Mouse (Mus musculus): ENCODE results near the gene Rpa3. TPM values are rescaled to one million over a fixed set of nuclear protein-coding genes. Genes with fewer than 3 reads are reported as not detected.
A peak's percentile ranks its signal among the peaks of the same experiment; 100 is the strongest.

Rpa3 gene
- polyA plus RNA-seq, 1 experiment from 2014 or later = 127 TPM

DNA sequence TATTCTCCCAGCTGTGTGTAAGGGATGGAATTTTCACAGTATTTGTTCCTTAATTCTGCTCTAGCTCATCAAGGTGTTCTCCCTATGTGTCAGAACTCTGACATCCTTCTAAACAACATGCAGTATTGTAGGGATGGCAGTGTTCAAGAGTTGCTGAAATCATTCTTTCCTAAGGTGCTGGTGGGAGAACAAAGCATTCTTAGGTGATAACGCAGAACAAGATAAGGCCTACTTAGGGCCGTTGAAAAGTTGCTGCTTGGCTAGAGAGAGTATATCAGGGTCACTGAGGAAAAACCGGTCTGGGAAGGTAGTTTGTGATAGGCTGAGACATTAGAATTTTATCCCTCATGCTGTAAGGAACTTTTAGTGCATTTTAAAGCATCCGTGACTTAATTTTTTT, 17.5 kb upstream of the Rpa3 start:
- DNase-seq (no peak), ATAC-seq (ENCODE audit: low read depth) (peak; percentile 48; the same call in 1 of the 2 replicates)
- no peaks in the 10 kb centered on the region for H3K27me3 ChIP-seq

DNA sequence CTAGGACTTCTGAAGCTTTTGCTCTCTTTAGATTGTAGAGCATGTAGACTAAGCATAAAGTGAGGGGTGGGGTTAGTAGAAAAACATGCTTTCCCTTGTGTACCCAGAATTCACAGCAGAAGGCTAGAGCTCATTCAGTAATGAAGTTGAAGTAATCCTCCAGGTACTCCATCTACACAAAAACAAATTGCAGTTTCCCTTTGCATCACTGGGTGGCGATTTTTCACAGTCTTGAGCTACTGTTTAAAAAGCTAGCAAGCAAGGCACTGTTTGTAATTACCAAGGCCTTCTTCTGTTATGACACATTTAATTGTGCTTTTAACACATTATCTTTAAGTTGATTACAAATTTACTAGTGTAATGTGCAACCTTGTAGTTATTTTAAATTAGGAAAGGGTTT, 16.1 kb upstream of the Rpa3 start:
- ATAC-seq (ENCODE audit: low read depth) (no peak), DNase-seq (peak; percentile 67)
- Histone ChIP-seq H3K4me2 (no peak overlapping the region), H3K9ac (no peak overlapping the region), H3K27me3 (no peaks in the 10 kb centered on the region), H3K4me3 (replicated peaks) (no peak overlapping the region), H3K9me3 (replicated peaks) (no peaks in the 10 kb centered on the region), H3K4me1 (replicated peaks) (peaks cover 3% of the 10 kb centered on the region), H3K36me3 (0 out of 2 replicates have a peak, but pooled peaks cover 4% of the 10 kb centered on the region), H3K27ac (no peak overlapping the region)
- 7% methylated on average over 1 of the region's 1 CpGs for WGBS (ENCODE audit: insufficient replicate concordance)

More for the DNA sequence above, 17.5 kb upstream of the Rpa3 start:
- H3K27ac ChIP-seq = no peak overlapping the region
- no peak overlapping the region for H3K9ac ChIP-seq
- H3K9me3 ChIP-seq (replicated peaks) = no peaks in the 10 kb centered on the region
- 30% methylated on average over 4 of the region's 4 CpGs for WGBS (ENCODE audit: insufficient replicate concordance)
- H3K4me1 ChIP-seq (replicated peaks) = peaks cover 3% of the 10 kb centered on the region
- H3K4me3 ChIP-seq (replicated peaks) = no peak overlapping the region
- H3K36me3 ChIP-seq = no peaks in the 10 kb centered on the region
- no peak overlapping the region for H3K4me2 ChIP-seq

DNA sequence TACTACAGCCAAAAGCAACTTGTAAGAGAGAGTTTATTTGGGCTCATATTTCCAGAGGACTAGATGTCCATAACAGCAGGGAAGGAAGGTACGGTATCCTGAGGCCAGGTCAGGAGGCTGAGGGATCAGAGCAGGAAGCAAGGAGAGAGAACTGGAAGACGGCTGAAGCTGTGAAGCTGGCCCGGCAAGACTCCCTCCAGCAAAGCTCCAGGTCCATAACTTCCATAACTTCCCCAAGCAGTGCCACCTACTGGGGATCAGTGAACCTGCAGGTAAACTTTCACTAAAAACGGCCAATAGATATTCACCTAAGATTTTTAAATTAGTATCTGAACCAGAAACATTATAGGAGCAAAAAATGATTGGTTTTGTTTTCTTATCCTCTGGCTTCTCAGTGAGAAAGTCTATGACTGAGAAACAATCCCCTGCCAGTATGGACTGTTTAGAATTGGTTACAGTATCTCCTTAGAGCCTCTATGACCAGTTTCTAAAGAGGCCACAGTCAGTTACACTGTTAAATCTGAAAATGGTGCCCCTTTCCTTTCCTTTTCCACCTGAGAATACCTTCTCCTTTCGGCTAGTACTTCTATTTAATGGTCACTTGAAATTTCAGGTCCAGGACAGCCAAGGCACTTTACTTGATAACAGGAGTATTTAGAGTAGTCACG, 15.5 kb upstream of the Rpa3 start:
- ATAC-seq (ENCODE audit: low read depth) (peak; percentile 44; the same call in 1 of the 2 replicates), DNase-seq (peak; percentile 37)
- no peaks in the 10 kb centered on the region for H3K9me3 ChIP-seq (replicated peaks)
- WGBS (ENCODE audit: insufficient replicate concordance) = 40% methylated on average over 6 of the region's 6 CpGs
- no peak overlapping the region for H3K9ac ChIP-seq
- H3K4me1 ChIP-seq (replicated peaks) = peaks cover 3% of the 10 kb centered on the region
- no peak overlapping the region for H3K4me2 ChIP-seq
- no peaks in the 10 kb centered on the region for H3K27me3 ChIP-seq
- H3K36me3 ChIP-seq = 0 out of 2 replicates have a peak, but pooled peaks cover 4% of the 10 kb centered on the region
- no peak overlapping the region for H3K27ac ChIP-seq
- no peak overlapping the region for H3K4me3 ChIP-seq (replicated peaks)

DNA sequence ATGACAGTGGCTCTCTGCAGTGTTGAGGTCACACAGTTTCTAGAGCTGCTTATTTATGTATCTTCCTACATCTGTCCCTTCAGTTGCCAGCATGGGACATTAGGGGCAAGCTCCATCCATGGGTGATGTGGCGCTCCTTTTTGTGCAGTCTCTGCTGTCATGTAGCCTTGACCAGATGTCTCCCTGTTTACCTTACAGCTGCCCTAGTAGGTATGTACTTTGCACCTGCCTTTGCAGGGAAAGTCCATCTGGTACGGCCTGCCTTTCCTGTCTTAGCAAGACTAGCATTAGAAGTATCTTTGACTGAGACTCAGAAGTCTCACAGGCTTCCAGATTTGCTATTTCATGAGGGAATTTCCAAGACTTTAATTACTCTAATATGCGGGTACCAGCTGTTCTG, 12.1 kb upstream of the Rpa3 start:
- no peak overlapping the region for H3K4me2 ChIP-seq
- H3K4me3 ChIP-seq (replicated peaks) = no peak overlapping the region
- H3K9ac ChIP-seq = no peak overlapping the region
- H3K4me1 ChIP-seq (replicated peaks) = no peaks in the 10 kb centered on the region
- WGBS (ENCODE audit: insufficient replicate concordance) = 75% methylated on average over 3 of the region's 3 CpGs
- ATAC-seq (ENCODE audit: low read depth) (peak; percentile 66), DNase-seq (no peak)
- H3K36me3 ChIP-seq = 0 out of 2 replicates have a peak, but pooled peaks cover 4% of the 10 kb centered on the region
- no peaks in the 10 kb centered on the region for H3K27me3 ChIP-seq
- H3K9me3 ChIP-seq (replicated peaks) = no peaks in the 10 kb centered on the region
- H3K27ac ChIP-seq = no peak overlapping the region

DNA sequence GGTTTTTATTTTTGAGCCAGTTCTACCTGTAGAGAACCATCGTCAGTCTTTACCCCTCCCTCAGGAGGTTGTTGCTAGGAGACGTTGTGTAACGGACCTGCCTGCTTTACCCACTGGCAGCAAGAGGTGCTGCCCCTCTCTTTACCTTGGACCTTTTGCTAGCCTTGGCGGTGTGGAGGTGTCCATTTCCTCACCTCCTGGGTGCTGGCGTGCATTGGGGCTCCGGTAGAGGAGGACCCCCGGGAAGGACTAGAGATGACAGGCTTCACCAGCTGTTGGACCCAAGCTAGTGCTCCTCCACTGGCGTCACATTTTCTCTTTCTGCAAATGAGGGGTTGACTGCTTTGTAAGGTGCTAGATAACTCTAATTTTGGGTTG, 683 bp upstream of the Rpa3 start:
- under 1% methylated on average over 8 of the region's 8 CpGs for WGBS (ENCODE audit: insufficient replicate concordance)

DNA sequence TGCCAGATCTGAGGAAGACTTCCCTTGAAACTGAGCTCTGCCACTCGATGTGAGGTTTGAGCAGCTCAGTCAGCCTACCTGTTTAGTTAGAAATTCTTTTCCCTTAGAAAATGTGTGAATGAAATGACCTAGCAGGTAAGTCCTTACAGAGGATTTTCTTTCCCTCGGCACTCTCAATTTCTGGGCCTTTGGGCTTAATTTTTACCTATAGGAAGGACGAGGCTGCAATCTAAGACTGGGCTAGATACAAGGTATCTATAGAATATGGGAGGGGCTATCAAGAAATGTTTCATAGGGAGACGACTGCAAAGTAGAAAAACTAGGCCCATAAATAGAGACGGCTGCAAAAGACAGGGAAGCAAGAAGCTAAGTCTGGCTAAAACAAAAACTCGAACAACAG, 657 bp downstream of the Rpa3 start:
- peaks cover 14% of the 10 kb centered on the region for H3K36me3 ChIP-seq
- H3K27ac ChIP-seq = peak overlapping the region; percentile 80
- no peaks in the 10 kb centered on the region for H3K27me3 ChIP-seq
- H3K9ac ChIP-seq = peak overlapping the region; percentile 90
- ATAC-seq (ENCODE audit: low read depth) (no peak), DNase-seq (no peak)
- no peaks in the 10 kb centered on the region for H3K9me3 ChIP-seq (replicated peaks)
- peaks cover 20% of the 10 kb centered on the region for H3K4me1 ChIP-seq (replicated peaks)
- 5% methylated on average over 6 of the region's 6 CpGs for WGBS (ENCODE audit: insufficient replicate concordance)
- H3K4me2 ChIP-seq = peak overlapping the region; percentile 79
- peak overlapping the region; percentile 88 for H3K4me3 ChIP-seq (replicated peaks)

More for the DNA sequence above, 683 bp upstream of the Rpa3 start:
- peak overlapping the region; percentile 80 for H3K27ac ChIP-seq
- no peaks in the 10 kb centered on the region for H3K27me3 ChIP-seq
- ATAC-seq (ENCODE audit: low read depth) = peak; percentile 6; the same call in 1 of the 2 replicates
- H3K36me3 ChIP-seq = peaks cover 7% of the 10 kb centered on the region
- no peak for DNase-seq
- H3K4me1 ChIP-seq (replicated peaks) = peaks cover 20% of the 10 kb centered on the region
- H3K9me3 ChIP-seq (replicated peaks) = no peaks in the 10 kb centered on the region
- H3K4me2 ChIP-seq = peak overlapping the region; percentile 93
- peak overlapping the region; percentile 92 for H3K9ac ChIP-seq
- H3K4me3 ChIP-seq (replicated peaks) = peak overlapping the region; percentile 88

DNA sequence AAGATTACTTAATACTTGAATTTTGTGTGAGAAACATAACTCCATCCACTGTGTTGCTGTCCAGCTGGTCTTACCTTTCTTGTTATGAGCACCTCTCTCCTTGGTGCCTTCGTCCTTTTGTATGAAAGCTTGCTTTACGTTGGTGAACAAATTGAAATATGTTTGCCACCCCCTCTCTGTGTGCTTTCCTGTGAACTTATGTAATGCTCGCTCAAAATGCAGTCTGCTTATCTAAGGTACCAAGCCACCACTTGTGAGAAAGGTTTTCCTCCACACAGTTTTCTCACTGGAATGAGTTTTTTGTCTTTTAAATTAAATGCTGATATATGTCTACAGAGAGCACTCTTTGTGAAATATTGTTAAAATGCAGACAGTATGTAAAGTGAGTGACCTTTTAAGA, 30.4 kb downstream of the Rpa3 start:
- H3K9ac ChIP-seq = no peak overlapping the region
- H3K9me3 ChIP-seq (replicated peaks) = no peaks in the 10 kb centered on the region
- H3K4me3 ChIP-seq (replicated peaks) = no peak overlapping the region
- H3K36me3 ChIP-seq = peaks cover 61% of the 10 kb centered on the region
- 77% methylated on average over 3 of the region's 3 CpGs for WGBS (ENCODE audit: insufficient replicate concordance)
- H3K4me2 ChIP-seq = no peak overlapping the region
- ATAC-seq (ENCODE audit: low read depth) (no peak), DNase-seq (no peak)
- H3K4me1 ChIP-seq (replicated peaks) = no peaks in the 10 kb centered on the region
- no peak overlapping the region for H3K27ac ChIP-seq
- no peaks in the 10 kb centered on the region for H3K27me3 ChIP-seq

DNA sequence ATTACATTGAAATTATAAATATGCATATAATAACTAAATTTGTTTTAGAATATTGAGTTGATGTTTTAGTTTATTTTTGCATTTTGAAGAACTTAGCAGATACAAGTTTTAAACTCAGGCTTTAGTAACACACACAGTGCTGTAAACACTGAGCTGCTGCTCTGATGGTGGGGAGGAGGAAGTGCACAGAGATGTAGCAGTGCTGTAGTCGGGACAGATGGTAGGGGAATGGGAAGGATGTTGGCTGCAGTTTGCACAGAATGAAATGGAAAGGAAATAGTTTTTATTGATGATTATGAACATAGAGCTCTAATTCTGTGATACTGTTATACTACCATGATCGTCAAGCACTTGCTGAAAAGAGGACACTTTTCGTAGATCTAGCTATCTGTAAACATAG, 31.9 kb downstream of the Rpa3 start:
- no peak overlapping the region for H3K4me2 ChIP-seq

DNA sequence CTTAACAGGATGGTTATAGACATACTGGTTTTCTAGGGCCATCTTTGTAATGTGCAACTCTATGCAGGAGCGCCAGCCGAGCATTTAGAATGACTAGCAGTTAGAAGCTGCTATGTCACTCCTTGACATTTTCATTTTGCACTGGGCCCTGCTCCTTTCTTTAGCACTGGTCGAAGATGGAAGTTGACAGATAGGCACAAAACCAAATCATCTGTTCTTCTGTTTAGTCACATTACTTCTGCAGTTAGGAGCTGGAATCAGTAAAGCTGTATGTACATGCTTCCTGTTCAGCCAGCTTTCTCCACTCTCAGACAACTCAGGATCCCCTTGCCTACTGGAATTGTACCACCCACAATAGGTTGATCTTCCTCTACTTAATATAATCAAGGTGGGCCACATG, 48.3 kb downstream of the Rpa3 start:
- H3K9me3 ChIP-seq (replicated peaks) = no peaks in the 10 kb centered on the region
- H3K4me3 ChIP-seq (replicated peaks) = peak overlapping the region; percentile 87
- H3K4me2 ChIP-seq = peak overlapping the region; percentile 77
- H3K9ac ChIP-seq = peak overlapping the region; percentile 93
- DNase-seq (no peak), ATAC-seq (ENCODE audit: low read depth) (no peak)
- no peaks in the 10 kb centered on the region for H3K27me3 ChIP-seq
- H3K36me3 ChIP-seq = peaks cover 14% of the 10 kb centered on the region
- WGBS (ENCODE audit: insufficient replicate concordance) = 60% methylated on average over 3 of the region's 3 CpGs
- H3K4me1 ChIP-seq (replicated peaks) = peaks cover 13% of the 10 kb centered on the region
- H3K27ac ChIP-seq = no peak overlapping the region

More for the DNA sequence above, 31.9 kb downstream of the Rpa3 start:
- ATAC-seq (ENCODE audit: low read depth) (no peak), DNase-seq (no peak)
- Histone ChIP-seq H3K27me3 (no peaks in the 10 kb centered on the region), H3K9ac (no peak overlapping the region), H3K36me3 (peaks cover 51% of the 10 kb centered on the region), H3K9me3 (replicated peaks) (no peaks in the 10 kb centered on the region), H3K4me3 (replicated peaks) (no peak overlapping the region), H3K27ac (no peak overlapping the region), H3K4me1 (replicated peaks) (no peaks in the 10 kb centered on the region)
- 74% methylated on average over 3 of the region's 3 CpGs for WGBS (ENCODE audit: insufficient replicate concordance)

DNA sequence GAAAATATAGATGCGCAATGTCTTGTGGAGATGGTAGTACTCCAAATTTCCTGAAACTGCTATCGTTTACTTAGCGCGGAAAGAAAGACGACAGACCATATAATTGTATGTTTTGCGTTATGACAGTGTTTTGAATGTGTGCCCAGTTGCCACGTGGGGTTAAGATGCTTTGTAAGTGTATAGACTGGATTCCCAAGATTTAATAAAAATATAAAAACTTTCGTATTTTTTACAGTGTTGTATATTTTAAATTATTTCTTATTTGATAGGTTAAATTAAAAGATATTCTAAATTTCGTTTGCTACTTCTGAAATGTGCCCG, 49.1 kb downstream of the Rpa3 start:
- H3K27ac ChIP-seq = peak overlapping the region; percentile 87
- H3K4me3 ChIP-seq (replicated peaks) = peak overlapping the region; percentile 87
- H3K36me3 ChIP-seq = peaks cover 6% of the 10 kb centered on the region
- H3K9ac ChIP-seq = peak overlapping the region; percentile 93
- DNase-seq (no peak), ATAC-seq (ENCODE audit: low read depth) (no peak)
- 7% methylated on average over 10 of the region's 10 CpGs for WGBS (ENCODE audit: insufficient replicate concordance)
- H3K4me2 ChIP-seq = peak overlapping the region; percentile 77
- H3K4me1 ChIP-seq (replicated peaks) = peaks cover 13% of the 10 kb centered on the region
- H3K27me3 ChIP-seq = no peaks in the 10 kb centered on the region
- H3K9me3 ChIP-seq (replicated peaks) = no peaks in the 10 kb centered on the region

DNA sequence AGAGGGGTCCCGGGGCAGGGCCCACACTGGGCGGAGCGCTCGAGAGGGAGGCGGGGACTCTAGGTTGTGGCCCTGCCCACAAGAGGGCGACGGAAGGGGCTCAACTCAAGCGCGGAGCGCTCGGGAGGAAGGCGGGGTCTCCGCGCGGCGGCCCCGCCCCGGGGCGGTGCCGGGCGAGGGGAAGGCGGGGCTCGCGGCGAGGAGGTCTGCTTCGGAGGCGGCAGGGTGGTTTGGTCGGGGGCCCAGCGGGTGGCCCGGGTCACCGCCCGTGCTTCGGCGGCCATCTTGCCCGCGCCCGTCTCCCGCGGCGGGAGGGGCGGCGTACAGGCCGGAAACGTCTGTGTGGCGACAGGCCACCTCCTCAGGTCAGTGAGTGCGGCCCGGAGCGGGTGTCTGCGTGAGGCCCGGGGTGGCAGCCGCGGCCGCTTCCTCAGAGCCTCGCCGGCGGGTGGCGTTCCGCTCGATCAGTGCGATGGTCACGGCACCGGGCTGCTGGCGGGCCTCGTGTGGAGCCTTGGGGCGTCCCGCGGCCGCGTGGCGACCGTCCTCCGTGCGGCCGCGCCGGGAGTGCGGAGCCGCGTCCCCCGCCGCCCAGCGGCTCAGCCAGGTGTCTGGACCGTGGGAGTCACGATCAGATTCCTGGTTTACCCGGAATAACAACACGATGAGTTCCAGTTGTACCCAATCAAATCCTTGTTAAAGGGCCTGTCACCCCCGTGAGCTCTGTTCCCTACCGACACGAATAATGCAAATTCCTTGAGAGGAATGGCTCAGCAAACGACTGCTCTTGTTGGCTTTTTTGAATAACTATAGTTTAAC, 49.7 kb downstream of the Rpa3 start, which contains the start of gene Mios:
TSS of gene Mios (plus strand) at position 176 of the 819 bp plus-strand sequence.
- under 1% methylated on average over 88 of the region's 90 CpGs for WGBS (ENCODE audit: insufficient replicate concordance)
- peak within 1 kb of the TSS; percentile 87 for H3K4me3 ChIP-seq (replicated peaks)
- peak; percentile 97 for ATAC-seq (ENCODE audit: low read depth)

More for the DNA sequence above, 49.7 kb downstream of the Rpa3 start, which contains the start of gene Mios:
- H3K27ac ChIP-seq = peak within 1 kb of the TSS; percentile 87
- H3K9ac ChIP-seq = peak within 1 kb of the TSS; percentile 93
- H3K36me3 ChIP-seq = 0 out of 2 replicates have a peak, but pooled peaks cover 2% of the 10 kb centered on the region
- no peaks in the 10 kb centered on the region for H3K9me3 ChIP-seq (replicated peaks)
- no peaks in the 10 kb centered on the region for H3K27me3 ChIP-seq
- peak within 1 kb of the TSS; percentile 77 for H3K4me2 ChIP-seq
- peak; percentile 77 for DNase-seq
- H3K4me1 ChIP-seq (replicated peaks) = peaks cover 13% of the 10 kb centered on the region

Measured in liver, embryonic 13.5 days (tissue).